12 mouse cellular contexts compared by ENCODE assay signal in genomic region chr5:36293109-36293900, GRCm38 (mm10).
DNase-seq lines count a peak whose midpoint lies in the region; ATAC-seq and TF ChIP-seq lines count a peak whose summit lies in the region.
"Had no signal": no experiment of that assay in that cellular context is flagged by ENCODE, and none has a peak within 500 bp of the region (broad histone marks: within the 10 kb centered on the region; RNA-seq: fewer than 3 reads in every experiment).

No protein-coding gene starts in this region.

- H3K27ac ChIP-seq in thymus, adult 2 months (ENCODE audit: control insufficient read depth, insufficient read depth, low read length), result no peak overlapping the region
- H3K27ac ChIP-seq: gastrocnemius, adult 2 months; midbrain, embryonic 12.5 days had no signal

- H3K4me1 ChIP-seq in lung, adult 2 months (ENCODE audit: control insufficient read depth, insufficient read depth, low read length), result peaks cover 3% of the 10 kb centered on the region; the same call in 1 of the 2 replicates
- H3K4me1 ChIP-seq in thymus, adult 2 months (replicated peaks; ENCODE audit: control insufficient read depth, insufficient read depth, low read length), result no peaks in the 10 kb centered on the region

- POLR2A ChIA-PET in Patski (lab: Charles Lee), result interaction anchor here (1.4 to 1.5 kb wide), 2 partner anchors 67 to 82 kb away, joined by 3 to 4 read pairs; no protein-coding TSS in a partner anchor

- DNase-seq in adrenal gland, adult 8-10 months, result peak; percentile 7
- no peak for DNase-seq in adrenal gland, postnatal 4 days (ENCODE audit: low spot score in 2 of 2)
- DNase-seq in Patski (ENCODE audit: low read depth, low spot score), result peak; percentile 95
- DNase-seq in kidney, adult 8-10 months, result peak; percentile 9 to 46
- DNase-seq in lung, adult 2 months, result peak; percentile 49
- DNase-seq in cerebellum, adult 9-10 months, result no peak
- no peak for DNase-seq in left cerebral cortex, adult 9 months (ENCODE audit: low spot score in 2 of 2)
- no peak for DNase-seq in thymus, adult 2 months
- DNase-seq: gastrocnemius, adult 2 months; left cerebral cortex, postnatal 4 days had no signal

- H3K36me3 ChIP-seq in thymus, adult 2 months (ENCODE audit: control insufficient read depth, insufficient read depth, low read length), result no peaks in the 10 kb centered on the region
- H3K36me3 ChIP-seq: midbrain, embryonic 12.5 days had no signal

- no peak for TF ChIP-seq POLR2A in lung, adult 2 months (IDR thresholded peaks at IDR 0.05; ENCODE audit: borderline replicate concordance, extremely low read depth, low read depth, low read length)
- no peak for TF ChIP-seq POLR2A in thymus, adult 2 months (IDR thresholded peaks at IDR 0.05; ENCODE audit: control insufficient read depth, extremely low read depth, insufficient read depth, low read length, poor library complexity)

- WGBS in lung, adult 2 months, result 49% methylated on average over 11 of the region's 11 CpGs
- 70% methylated on average over 11 of the region's 11 CpGs for WGBS in thymus, adult 2 months

- peak; percentile 75 for ATAC-seq in Patski
- ATAC-seq: inflammation-experienced regulatory T-cells, adult 6 months had no signal

- in situ Hi-C loops in Patski (cut with MboI; ENCODE audit: low pct_unique_long_range_greater_than_20kb), result no loop called here

- CTCF ChIA-PET in Patski (lab: Charles Lee), result interaction anchor here (1.2 to 2.1 kb wide), 5 partner anchors 30 to 106 kb away, joined by 3 to 16 read pairs (median 5); partner anchors contain the start of gene Sorcs2

- TF ChIP-seq CTCF in Patski (IDR thresholded peaks at IDR 0.05), result no peak
- no peak for TF ChIP-seq CTCF in lung, adult 2 months (IDR thresholded peaks at IDR 0.05; ENCODE audit: insufficient read depth, low read length)
- no peak for TF ChIP-seq CTCF in thymus, adult 2 months (IDR thresholded peaks at IDR 0.05; ENCODE audit: borderline replicate concordance, control insufficient read depth, extremely low read depth, insufficient read depth, low read length, poor library complexity)

- H3K4me3 ChIP-seq in lung, adult 2 months (replicated peaks; ENCODE audit: extremely low read depth, low read depth, low read length), result no peak overlapping the region
- H3K4me3 ChIP-seq in thymus, adult 2 months (ENCODE audit: control insufficient read depth, insufficient read depth, low read length), result no peak overlapping the region
- H3K4me3 ChIP-seq: gastrocnemius, adult 2 months; midbrain, embryonic 12.5 days had no signal

- H3K27me3 ChIP-seq in Patski, result no peaks in the 10 kb centered on the region
- no peaks in the 10 kb centered on the region for H3K27me3 ChIP-seq in thymus, adult 2 months (ENCODE audit: control insufficient read depth, insufficient read depth, low read length)
- H3K27me3 ChIP-seq: midbrain, embryonic 12.5 days had no signal

Comparison
In these comparisons a context has a peak if more than half of its experiments do, and no peak if none do; other contexts are left out.
1. DNase-seq: peak in adrenal gland, adult 8-10 months (single experiment), Patski (single experiment), kidney, adult 8-10 months (2 of 2) and lung, adult 2 months (single experiment); none in adrenal gland, postnatal 4 days (0 of 2), cerebellum, adult 9-10 months (single experiment), left cerebral cortex, adult 9 months (0 of 2) and thymus, adult 2 months (single experiment).